Mouse (Mus musculus) frontal cortex, postnatal 10 days (tissue): Measurements from ENCODE around the gene Ier5.

Experiments
- DNase-seq, 2 experiments: peaks; one replicate each; pipeline ENCODE4 v3.0.0; 2022; ENCODE audit warnings: low spot score in 2 of 2, mixed read lengths in 1 of 2

Gene Ier5

GRCm38 (mm10) chr1:155053296-155053695, 46.1 kb downstream of the Ier5 start:
- no peak for DNase-seq

GRCm38 (mm10) chr1:155052761-155053166, 46.7 kb downstream of the Ier5 start:
- DNase-seq: no peak

GRCm38 (mm10) chr1:155052131-155052760, 47.2 kb downstream of the Ier5 start:
- DNase-seq: no peak

GRCm38 (mm10) chr1:155051701-155052127, 47.7 kb downstream of the Ier5 start:
- DNase-seq: no peak

GRCm38 (mm10) chr1:155050897-155051592, 48.4 kb downstream of the Ier5 start:
- DNase-seq: no peak

GRCm38 (mm10) chr1:155050174-155050573, 49.3 kb downstream of the Ier5 start:
- DNase-seq: peak in 1 of 2 experiments; percentile 69

- peak; percentile 72 to 88 for DNase-seq
These were observed 50.5 kb downstream of the Ier5 start for GRCm38 (mm10) chr1:155048947-155049346.
